Mouse (Mus musculus) cerebellum, adult (tissue): Measurements from ENCODE around the gene Serpine1.
"Not testable (repeated sequence)": the region's sequence is repeated elsewhere in the genome, so short reads cannot be mapped to it uniquely, and the experiment has no call there.

Source experiments
- ATAC-seq: cut with Nextera tagmentation; 2 replicates; pipeline ENCODE4 v1.9.2; 2017; ENCODE audit warnings: mild to moderate bottlenecking, moderate library complexity, mixed read lengths; ENCODE audit not compliant: insufficient number of reproducible peaks, low FRiP score, low TSS enrichment

The Serpine1 gene

DNA sequence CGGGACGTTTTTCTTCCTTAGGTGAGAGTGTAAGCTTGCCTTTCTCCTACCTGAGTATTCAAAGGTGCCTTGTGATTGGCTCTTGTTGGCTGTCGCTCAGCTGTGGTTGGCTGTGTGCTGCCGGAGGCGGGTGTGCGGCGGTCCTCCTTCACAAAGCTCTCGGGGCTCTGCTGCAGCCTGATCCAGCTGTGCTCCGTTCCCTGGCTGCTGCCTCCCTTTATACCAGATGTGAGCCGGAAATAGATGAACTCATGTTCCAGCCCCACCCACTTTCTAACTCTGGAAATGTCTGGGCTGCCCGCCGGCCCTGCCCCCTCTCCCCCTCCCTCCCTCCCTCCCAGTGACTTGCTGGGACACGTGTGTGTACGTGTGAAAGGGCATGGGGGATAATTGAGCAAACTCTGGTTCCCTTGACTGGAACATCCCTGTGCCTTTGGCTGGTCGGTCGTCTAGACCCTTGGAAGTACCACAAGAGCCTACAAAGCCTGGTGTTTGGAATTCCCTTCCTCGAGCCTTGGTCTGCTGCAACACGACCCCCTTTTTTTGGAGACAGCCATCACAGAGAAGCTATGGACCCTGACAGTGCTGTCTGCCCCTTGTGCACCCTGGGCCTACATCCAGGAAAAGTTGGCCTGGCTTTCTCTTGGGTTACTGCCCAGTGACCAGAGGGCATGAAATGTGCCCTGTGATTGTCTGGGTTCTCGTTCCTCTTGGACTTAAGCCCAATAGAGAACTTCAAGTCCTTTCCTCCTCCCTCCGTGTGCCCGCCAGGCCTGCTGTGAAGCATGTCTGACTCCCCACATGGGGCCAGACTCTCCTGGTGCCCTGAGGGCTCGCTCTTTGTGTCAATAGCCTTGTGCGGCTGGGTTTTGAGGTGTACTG lies at the start of gene Serpine1:
TSS of gene Serpine1 (minus strand) at position 190 of the 882 bp plus-strand sequence.
- no peak for ATAC-seq

DNA sequence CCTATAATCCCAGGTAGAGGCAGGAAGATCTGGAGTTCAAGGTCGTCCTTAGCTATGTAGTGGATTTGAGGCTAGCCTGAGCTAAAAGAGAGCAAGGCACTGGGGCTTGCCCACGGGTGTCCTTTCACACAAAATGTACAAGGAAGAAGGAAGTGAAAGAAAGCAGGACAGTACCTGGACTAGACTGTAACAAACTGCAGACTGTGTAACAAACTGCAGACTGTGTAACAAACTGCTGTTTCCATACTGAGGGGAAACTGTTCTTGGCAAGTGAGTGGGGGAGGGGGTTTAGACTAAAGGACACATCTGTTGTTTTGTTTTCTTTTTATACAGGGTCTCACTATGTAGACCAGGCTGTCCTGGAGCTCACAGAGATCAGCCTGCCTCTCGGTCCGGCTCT lies 49.2 kb upstream of the Serpine1 start:
- ATAC-seq, result no peak

DNA sequence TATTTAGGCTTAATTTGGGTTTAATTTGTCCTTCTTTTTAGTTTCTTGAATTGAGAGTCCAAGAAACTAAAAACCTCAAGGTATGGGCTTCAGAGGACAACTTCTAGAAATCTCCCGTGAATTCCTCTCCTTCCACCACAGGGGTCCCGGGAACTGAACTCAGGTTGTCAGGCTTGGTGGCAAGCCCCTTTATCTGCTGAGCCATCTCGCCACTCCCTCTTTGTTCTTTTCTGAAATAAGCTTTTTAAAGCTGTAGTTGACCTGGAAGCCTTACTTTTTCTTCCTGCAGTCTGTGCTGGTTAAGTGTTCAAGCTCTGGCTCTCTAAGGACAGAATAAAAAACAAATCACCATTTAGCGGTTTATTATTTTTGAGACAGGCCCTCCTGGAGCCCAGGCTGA lies 46.8 kb upstream of the Serpine1 start:
- no peak for ATAC-seq

DNA sequence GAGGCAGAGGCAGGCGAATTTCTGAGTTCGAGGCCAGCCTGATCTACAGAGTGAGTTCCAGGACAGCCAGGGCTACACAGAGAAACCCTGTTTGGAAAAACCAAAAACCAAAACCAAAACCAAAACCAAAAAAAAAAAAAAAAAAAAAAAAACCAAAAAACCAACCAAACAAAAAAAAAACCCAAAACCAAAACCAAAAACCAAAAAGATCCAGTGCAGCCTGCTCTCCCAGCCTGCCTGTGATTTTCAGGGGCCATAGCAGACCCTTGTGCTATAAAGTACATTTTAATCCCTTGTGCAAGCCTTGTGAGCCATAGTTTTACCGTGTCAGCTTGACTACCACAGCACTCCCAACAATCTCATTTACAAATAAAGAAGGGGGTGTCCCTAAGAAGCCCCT lies 45.9 kb upstream of the Serpine1 start:
- not testable (repeated sequence) for ATAC-seq

DNA sequence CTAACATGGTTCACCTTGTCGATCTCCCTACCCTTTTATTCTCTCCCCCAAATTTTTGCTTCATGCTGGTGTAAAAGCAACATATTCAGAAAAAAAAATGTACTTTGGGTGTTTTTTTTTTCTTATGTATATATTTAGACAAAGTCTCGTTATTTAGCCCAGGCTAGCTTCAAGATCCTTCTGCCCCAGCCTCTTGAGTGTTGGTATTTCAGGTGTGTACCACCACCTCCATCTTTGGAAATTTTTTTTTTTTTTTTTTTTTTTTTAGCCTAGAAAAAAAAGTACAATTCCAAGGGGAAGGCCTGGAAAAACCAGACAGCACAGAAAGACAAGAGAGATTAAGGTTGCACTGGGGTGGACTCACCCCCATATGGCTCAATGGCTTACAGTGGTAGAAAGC lies 44.9 kb upstream of the Serpine1 start:
- ATAC-seq, result no peak

DNA sequence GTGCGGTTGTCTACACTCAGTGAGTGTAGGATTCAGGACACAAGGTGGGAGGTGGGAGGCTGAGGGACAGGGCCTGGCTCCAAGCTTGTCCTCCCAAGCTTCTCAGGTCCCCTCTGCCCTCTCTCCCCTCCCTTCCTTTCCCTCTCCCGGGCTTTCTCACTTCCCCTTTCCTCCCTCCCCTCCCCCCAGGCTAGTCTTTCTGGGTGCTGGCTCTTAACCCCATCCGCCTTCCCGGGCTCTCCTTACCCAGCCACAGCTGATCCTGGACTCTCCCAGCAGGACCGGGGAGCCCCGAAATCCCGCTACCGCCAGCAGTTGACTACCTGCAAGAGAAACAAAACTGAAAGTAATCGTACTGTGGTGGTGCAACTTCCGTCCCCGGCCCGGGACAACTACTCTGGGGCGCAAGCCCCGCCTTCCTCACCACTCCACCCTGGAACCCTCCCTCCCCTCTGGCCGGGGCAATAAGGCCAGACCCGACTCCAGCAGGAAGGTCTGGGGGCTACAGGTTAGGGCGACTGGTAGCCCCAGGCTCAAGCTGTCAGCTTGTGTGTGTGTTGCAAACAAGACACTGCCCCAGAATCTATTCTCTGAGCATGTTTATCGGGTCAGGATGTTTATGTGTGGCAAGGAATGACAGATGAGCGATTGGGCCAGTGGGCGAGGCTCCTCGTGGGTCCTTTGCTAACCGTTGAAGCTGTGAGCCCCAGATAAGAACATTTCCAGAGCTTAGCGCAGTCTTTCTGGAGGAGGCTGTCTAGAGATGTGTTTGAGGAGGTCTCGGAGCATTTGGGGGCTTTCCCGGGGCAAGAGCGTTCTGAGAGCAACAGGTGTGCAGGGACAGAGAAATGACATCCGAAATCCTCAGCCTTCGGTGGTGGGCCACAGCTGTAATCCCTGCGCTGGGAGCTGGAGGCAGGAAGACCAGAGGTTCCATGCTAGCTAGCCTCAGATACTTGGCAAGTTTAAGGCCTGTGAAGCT lies 44.1 kb upstream of the Serpine1 start, which contains the start of gene Trim56:
TSS of gene Trim56 (minus strand) at position 344 of the 982 bp plus-strand sequence.
- ATAC-seq, result no peak

DNA sequence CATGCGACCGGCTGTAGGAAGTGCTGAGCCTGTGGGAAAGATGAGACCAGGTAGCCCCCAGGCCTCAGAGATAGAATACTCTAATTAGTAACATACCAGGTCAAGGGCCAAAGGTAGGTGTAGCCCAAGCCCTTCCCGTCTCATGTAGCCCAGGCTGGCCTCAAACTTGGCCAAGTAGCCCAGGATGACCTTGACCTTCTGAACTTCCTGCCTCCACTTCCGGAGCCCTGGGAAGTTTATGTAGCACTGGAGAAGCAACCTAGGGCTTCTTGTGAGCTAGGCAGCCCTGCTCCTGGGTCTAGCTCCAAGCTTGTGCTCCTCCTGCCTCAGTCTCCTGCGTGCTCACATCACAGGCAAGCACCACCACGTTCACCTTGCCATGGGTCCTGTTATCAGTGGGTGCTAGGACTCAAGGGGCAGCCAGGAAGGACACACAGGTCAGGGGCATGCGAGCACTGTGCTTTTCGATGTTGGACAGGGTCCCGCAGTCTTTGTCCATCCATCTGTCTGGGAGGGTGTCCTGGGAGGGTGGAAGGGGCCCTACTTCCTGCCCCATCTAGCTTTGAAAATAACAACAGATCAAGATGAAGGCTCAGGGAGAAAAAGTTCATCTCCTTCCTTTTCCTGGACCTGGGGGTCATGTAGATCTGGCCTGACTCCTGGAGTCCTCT lies 43.0 kb upstream of the Serpine1 start:
- no peak for ATAC-seq

DNA sequence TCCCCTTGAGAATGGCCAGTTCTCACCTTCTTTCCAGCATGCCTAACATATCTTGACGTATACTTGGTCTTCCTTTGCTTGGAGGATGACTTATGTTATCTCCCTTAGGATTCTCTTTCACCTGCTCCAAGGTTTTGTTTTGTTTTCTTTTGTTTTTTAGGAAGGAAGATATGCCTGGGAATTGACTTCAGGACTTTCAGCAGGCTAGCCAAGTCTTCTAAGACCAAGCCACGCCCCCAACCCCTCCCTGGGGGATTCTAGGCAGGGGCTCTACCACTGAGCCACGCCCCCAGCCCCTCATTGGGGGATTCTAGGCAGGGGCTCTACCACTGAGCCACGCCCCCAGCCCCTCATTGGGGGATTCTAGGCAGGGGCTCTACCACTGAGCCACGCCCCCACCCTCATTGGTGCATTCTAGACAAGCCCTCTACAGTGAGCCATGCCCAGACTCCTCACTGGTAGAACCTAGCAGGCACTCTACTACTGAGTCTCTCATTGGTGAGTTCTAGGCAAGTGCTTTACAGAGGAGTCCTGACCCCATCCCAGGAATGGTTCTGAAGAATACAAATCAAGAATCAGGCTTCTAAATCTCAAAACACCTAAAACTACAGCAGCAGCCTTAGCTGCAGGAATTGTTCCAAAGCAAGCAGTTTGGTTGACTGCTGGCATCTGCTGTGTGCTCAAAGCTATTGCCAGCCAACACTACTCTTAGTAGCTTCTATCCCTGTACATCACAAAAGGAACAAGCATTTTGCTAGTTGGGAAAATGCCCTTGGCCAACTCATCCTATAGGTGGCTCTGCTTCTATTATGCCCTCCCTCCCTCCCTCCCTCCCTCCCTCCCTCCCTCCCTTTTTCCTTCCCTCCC lies 39.7 kb upstream of the Serpine1 start:
- no peak for ATAC-seq

DNA sequence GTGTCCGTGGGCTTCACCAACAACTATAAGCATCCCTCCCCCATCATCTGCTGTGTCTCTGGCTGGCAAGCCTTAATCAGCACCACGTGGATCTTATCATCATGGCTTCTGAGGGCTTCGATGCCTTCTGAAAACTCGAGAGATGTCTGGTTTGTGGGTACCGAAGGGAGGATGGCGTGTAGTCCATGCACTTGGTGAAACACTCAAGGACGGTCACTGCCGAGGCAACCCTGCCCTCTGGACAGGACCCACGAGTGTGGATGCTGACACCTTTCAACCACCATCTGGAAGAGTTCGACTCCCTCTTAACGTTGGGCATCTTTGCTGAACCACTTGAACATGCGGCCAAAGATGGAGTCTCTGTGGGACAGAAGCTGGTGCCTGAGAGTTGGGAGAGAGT lies 38.8 kb upstream of the Serpine1 start:
- ATAC-seq, result no peak

DNA sequence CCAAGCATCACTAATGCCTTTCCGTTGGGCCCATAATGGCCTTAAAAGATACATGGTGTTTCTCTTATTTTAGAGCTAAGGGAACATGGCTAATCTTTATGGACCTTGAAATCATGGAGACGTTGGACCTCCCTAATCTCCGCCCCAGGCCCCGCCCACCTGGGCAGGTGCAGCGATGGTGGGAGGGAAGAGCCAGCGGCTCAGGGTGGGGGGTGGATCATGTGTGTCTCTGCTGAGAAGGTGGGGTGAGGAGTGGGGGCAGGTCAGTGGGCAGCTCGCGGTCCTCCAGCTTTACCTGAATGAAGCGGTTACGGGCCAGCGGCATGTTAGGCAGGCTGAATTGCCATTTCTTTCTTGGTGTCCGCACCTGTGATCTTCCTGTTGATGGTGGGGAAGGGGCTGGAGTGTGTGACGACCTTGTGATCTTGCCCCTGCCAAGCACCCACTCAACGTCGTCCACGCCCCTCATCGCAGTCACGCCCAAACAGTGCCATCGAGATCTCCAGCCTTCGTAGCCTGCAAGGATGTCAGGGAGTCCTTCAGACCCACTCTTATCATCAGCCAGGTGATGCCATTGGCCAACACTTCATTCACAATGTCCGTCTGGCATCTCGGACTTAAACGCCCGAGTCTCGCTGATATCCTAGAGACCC lies 38.0 kb upstream of the Serpine1 start:
- no peak for ATAC-seq

DNA sequence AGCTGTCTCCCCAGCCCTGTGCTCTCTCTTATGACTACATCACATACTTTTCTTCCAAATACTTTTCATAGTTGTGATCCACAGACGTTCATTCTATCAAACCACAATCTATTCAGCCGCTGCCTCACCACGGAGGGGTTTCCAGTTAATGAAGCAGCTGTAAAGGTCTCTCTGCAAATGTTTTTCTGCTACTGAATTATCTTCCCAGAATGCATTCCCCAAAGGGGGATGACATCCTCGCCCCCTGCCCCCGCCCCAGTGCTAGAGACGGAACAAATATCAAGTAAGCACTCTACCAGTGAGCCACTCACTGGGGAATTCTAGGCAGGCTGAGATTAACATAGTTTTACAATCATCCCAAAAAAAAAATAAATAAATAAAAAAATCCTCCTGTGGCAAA lies 36.0 kb upstream of the Serpine1 start:
- ATAC-seq, result no peak

DNA sequence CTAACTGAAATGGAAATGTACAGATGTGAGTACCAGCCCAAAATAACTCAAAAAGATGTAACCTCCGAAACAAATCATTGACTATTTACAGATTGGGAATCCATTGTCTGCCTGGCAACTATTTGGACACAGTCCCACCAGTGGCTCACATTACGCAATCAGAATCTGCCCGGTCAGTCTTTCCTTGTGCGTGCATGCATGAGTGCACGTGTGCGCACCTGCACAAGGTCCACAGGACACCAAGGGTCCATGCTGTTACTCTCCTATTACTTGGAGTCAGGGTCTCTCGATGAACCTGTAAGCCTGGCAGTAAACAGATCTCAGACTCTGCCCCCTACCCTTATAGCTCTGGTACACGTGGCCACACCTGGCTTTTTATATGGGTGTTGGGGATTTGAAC lies 35.6 kb upstream of the Serpine1 start:
- ATAC-seq, result no peak

DNA sequence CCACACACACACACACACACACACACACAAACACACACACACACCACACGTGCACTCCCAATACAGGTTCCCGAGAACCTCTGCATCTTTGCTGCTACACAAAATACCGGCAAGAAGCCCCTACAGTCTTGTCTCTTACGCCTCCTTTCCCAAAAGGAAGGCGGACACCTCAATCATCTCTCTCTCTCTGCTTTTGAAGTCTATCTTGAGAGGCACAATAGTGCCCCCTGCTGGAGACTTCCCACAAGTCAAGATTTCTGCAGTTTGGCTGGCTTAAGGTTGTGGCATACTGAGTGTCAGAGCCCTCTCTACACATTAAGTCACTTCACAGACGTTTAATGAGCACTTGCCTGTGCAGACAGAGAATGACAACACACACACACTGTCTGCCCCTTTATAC lies 35.0 kb upstream of the Serpine1 start:
- ATAC-seq, result no peak

DNA sequence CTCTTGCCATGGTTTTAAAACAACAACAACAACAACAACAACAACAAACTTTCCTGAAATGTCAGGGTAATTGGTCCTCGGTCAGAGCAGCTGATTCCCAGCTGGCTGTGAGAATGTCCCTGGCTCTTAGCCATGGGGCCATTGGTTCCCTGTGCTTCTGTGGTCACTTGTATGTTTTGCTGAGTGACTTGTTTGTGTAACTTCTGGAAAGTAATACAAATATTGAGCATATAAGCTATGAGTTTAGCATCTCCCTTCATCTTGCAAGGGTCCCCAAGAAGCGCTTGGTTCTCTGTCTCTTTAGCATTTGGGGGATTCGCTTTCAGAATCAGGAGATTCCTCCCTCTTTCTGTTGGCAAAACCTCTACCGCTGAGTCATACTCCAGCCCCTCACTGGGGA lies 34.4 kb upstream of the Serpine1 start:
- no peak for ATAC-seq

DNA sequence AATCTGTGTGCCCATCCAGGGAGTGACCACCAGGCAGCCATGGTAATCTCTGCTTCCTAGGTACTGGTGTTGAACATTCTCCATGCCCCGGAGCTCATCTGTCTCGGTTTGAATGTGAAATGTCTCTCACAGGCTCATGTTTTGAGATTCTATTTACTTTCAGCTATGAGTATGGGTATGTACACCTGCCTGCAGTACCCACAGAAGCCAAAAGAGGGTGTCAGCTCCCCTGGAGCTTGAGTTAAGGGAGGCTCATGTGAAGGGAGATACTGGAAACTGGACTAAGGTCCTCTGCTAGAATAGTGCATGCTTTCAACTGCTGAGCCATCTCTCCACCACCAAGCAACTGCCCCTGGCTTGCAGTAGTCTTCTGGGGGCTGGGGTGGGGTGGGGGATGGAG lies 31.9 kb upstream of the Serpine1 start:
- ATAC-seq, result no peak

DNA sequence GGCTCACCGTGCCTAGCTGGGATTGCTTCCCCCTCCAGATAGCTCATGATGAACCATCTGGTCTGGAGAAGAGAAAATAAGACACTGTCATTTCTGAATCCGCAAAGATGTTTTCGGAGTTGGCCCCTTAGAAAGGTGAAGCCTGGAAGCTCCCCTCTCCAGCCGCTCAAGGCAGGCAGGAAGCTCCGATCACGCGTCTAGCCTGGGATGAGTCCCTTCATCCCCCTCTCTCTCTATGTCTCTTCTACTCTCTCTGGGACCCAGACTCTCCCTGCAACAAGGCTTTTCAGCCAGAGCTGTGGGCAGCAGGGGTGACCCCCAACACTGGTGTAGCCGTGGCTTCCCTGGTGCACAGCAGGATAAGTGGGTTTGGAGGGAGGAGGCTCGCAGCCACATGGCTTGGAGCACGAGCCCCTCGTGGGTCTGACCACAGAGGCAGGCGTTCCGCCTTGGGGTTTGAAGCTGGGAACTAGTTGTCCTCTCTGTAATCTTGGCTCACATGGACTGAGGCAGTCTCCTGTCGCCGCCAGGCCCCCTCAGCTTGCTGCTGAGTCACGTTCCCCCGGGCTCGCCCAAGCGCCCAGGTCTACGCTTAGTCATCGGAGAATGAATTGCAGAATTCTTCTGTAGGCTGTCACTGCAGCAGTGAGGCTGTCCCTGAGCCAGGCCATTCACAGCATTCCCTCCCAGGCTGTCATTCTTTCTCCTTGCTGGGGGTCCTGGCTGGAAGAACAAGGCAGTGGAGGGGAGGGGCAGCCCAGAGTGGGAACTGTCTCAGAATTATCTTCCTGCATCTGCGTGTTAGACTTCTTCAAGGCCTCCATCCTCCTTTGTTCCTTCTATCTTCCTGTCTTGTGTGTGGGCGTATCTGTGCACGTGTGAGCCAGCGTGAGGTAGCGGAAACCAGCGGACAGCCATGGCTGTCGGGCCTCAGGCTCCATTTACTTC lies 30.8 kb upstream of the Serpine1 start:
- ATAC-seq, result no peak

DNA sequence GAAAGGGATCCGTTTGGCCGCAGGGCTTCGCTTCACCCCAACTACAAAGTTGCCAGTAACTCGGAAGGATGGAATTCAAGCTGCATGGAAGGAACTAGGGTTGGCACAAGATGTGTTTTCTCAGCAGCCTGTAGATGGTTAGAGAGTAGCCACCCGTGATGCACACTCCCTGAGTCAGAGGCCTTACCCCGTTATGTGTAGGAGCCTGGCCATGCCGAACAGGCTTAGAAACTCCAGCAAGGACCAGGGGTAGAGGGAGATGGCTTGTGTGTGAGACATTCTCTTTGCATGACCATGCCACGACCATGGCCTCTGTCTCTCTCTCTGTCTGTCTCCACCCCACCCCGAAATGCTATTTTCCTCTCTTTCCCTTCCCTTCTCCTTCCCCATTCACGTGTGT lies 30.0 kb upstream of the Serpine1 start:
- no peak for ATAC-seq

DNA sequence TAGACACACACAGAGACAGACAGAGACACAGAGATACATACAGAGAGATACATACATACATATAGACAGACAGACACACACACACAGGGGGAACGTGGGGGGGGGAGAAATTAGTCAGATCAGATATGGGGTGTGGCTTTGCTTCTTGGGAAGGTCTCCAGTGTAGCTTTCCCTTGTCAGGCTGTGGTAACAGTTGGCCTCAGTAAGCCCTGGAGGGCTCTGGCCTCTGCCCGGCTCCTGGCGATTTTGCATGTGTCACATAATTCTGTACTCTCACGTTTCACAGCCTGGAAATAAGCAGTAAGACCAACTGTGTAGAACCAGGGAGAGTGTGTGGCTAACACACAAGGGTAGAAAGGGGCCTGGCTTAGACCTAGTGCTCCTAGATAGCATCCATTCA lies 28.6 kb upstream of the Serpine1 start:
- ATAC-seq, result no peak
